Mouse (Mus musculus): ENCODE data around the gene Olfr1513. TPM values are rescaled to one million over a fixed set of nuclear protein-coding genes. Genes with fewer than 3 reads are reported as not detected.
"Not testable (repeated sequence)": the region's sequence is repeated elsewhere in the genome, so short reads cannot be mapped to it uniquely, and the experiment has no call there.

The Olfr1513 gene
- total RNA-seq, 2 experiments from 2014 or later: not detected

DNA sequence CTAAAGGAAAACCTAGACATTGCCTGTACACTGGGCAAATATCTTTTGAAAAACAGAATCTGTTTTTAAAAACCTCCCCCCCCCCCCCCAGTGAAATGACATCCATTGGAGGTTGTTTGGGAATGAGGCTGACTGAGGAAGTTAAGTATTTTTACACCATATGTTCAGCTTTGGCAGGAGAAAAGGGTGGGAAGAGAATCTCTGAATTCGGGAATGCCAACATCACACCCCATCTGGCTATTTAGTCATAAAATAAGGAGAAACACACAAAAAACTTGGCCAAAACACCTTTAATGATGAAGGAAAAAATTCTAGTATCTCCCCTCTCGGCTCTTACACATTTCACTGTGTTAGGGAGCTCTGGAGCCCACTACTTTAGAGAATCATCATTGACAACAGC is 45.3 kb downstream of the Olfr1513 start:
- no peak for ATAC-seq (ENCODE audit: poor library complexity, severe bottlenecking)

DNA sequence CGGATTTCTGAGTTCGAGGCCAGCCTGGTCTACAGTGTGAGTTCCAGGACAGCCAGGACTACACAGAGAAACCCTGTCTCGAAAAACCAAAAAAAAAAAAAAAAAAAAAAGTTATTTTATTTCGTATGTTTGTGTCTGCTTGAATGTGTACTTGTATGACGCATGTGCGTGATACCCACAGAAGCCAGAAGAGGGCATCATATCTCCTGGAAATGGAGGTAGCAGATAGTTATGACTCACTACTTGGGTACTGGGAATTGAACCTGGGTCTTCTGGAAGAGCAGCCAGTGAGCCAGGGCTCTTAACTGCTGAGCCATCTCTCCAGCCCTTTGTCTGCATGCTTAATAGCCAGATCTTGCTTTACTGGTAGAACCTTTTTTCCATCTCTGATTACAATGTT is 45.9 kb downstream of the Olfr1513 start:
- not testable (repeated sequence) for ATAC-seq (ENCODE audit: poor library complexity, severe bottlenecking)

- no peak for ATAC-seq (ENCODE audit: poor library complexity, severe bottlenecking)
Observed at GRCm38 (mm10) chr14:52306100-52306499, 50.1 kb downstream of the Olfr1513 start.

GRCm38 (mm10) chr14:52304644-52305271 is 51.5 kb downstream of the Olfr1513 start, which contains the start of gene Mettl3:
TSS of gene Mettl3 (minus strand) at chr14:52305128.
- ATAC-seq (ENCODE audit: poor library complexity, severe bottlenecking): peak; percentile 98

- not testable (repeated sequence) for ATAC-seq (ENCODE audit: poor library complexity, severe bottlenecking)
Observed at GRCm38 (mm10) chr14:52303517-52303916, 52.7 kb downstream of the Olfr1513 start.

Other genes with a start within 250 kb of the Olfr1513 start
- 2.9 and 3.6 TPM in 2 replicates for gene Rpgrip1, start 245.7 kb downstream of the Olfr1513 start, total RNA-seq (2015)
- gene Rpgrip1, start 245.7 kb downstream of the Olfr1513 start, total RNA-seq (2017): 2.7 TPM in 2 replicates
- 53.3 and 54.3 TPM in 2 replicates for gene Supt16, start 159.0 kb downstream of the Olfr1513 start, total RNA-seq (2015)
- gene Supt16, start 159.0 kb downstream of the Olfr1513 start, total RNA-seq (2017): 148 and 153 TPM in 2 replicates
- gene Chd8, start 98.6 kb downstream of the Olfr1513 start, total RNA-seq (2015): 73.1 and 77.7 TPM in 2 replicates
- 36.9 and 47.6 TPM in 2 replicates for gene Chd8, start 98.6 kb downstream of the Olfr1513 start, total RNA-seq (2017)
- gene Tox4, start 77.3 kb downstream of the Olfr1513 start, total RNA-seq (2015): 29.9 and 33.1 TPM in 2 replicates
- gene Tox4, start 77.3 kb downstream of the Olfr1513 start, total RNA-seq (2017): 37.7 and 41.4 TPM in 2 replicates
- 5.3 and 7.8 TPM in 2 replicates for gene Rab2b, start 76.9 kb downstream of the Olfr1513 start, total RNA-seq (2015)
- gene Rab2b, start 76.9 kb downstream of the Olfr1513 start, total RNA-seq (2017): 3.6 and 4.6 TPM in 2 replicates
- gene Mettl3, start 51.3 kb downstream of the Olfr1513 start, total RNA-seq (2015): 36.2 and 42.1 TPM in 2 replicates
- 29.9 TPM in 2 replicates for gene Mettl3, start 51.3 kb downstream of the Olfr1513 start, total RNA-seq (2017)
- gene Sall2, start 27.6 kb downstream of the Olfr1513 start, total RNA-seq (2015): 0.51 TPM in 1 of 2 replicates, not detected in the other
- gene Sall2, start 27.6 kb downstream of the Olfr1513 start, total RNA-seq (2017): 0.07 and 0.37 TPM in 2 replicates
- not detected in 2 replicates for gene Olfr1512, start 22.8 kb upstream of the Olfr1513 start, total RNA-seq (2015)
- gene Olfr1512, start 22.8 kb upstream of the Olfr1513 start, total RNA-seq (2017): not detected in 2 replicates
- gene Olfr1511, start 41.0 kb upstream of the Olfr1513 start, total RNA-seq (2015): not detected in 2 replicates
- gene Olfr1511, start 41.0 kb upstream of the Olfr1513 start, total RNA-seq (2017): not detected in 2 replicates
- not detected in 2 replicates for gene Olfr1510, start 58.0 kb upstream of the Olfr1513 start, total RNA-seq (2015)
- gene Olfr1510, start 58.0 kb upstream of the Olfr1513 start, total RNA-seq (2017): not detected in 2 replicates
- not detected in 2 replicates for gene Olfr1509, start 86.6 kb upstream of the Olfr1513 start, total RNA-seq (2015)
- gene Olfr1509, start 86.6 kb upstream of the Olfr1513 start, total RNA-seq (2017): not detected in 2 replicates
- gene Olfr1508, start 111.1 kb upstream of the Olfr1513 start, total RNA-seq (2015): not detected in 2 replicates
- gene Olfr1508, start 111.1 kb upstream of the Olfr1513 start, total RNA-seq (2017): not detected in 2 replicates
- gene Olfr1507, start 139.3 kb upstream of the Olfr1513 start, total RNA-seq (2015): not detected in 2 replicates
- gene Olfr1507, start 139.3 kb upstream of the Olfr1513 start, total RNA-seq (2017): not detected in 2 replicates

Data from megakaryocyte, adult 5-6 weeks (primary cell).